Mouse (Mus musculus): ENCODE measurements around the gene Tspan5. TPM values are rescaled to one million over a fixed set of nuclear protein-coding genes. Genes with fewer than 3 reads are reported as not detected.
A peak's percentile ranks its signal among the peaks of the same experiment; 100 is the strongest.

The Tspan5 gene
- polyA plus RNA-seq, 1 experiment from 2014 or later: 60.2 TPM

GRCm38 (mm10) chr3:138876418-138876817 lies 134.4 kb downstream of the Tspan5 start:
- Histone ChIP-seq H3K9ac (no peak overlapping the region), H3K27ac (peak overlapping the region; percentile 27; the same call in 1 of the 2 replicates), H3K4me2 (no peak overlapping the region), H3K4me1 (peaks cover 18% of the 10 kb centered on the region), H3K36me3 (ENCODE audit: poor library complexity, severe bottlenecking) (peaks cover 25% of the 10 kb centered on the region; the same call in 1 of the 2 replicates), H3K27me3 (no peaks in the 10 kb centered on the region), H3K9me3 (replicated peaks) (no peaks in the 10 kb centered on the region), H3K4me3 (no peak overlapping the region)
- ATAC-seq: no peak
- WGBS: 86% methylated on average over 10 of the region's 10 CpGs

- Histone ChIP-seq H3K27ac (peak overlapping the region; percentile 27; the same call in 1 of the 2 replicates), H3K9me3 (replicated peaks) (no peaks in the 10 kb centered on the region), H3K4me2 (no peak overlapping the region), H3K4me1 (peaks cover 23% of the 10 kb centered on the region), H3K4me3 (no peak overlapping the region), H3K36me3 (ENCODE audit: poor library complexity, severe bottlenecking) (peaks cover 25% of the 10 kb centered on the region; the same call in 1 of the 2 replicates), H3K27me3 (no peaks in the 10 kb centered on the region), H3K9ac (no peak overlapping the region)
- ATAC-seq: no peak
- 83% methylated on average over 14 of the region's 14 CpGs for WGBS
These were observed 135.0 kb downstream of the Tspan5 start for GRCm38 (mm10) chr3:138876931-138877361.

- Histone ChIP-seq H3K4me1 (peaks cover 26% of the 10 kb centered on the region), H3K4me2 (no peak overlapping the region), H3K36me3 (ENCODE audit: poor library complexity, severe bottlenecking) (peaks cover 25% of the 10 kb centered on the region; the same call in 1 of the 2 replicates), H3K27ac (peak overlapping the region; percentile 11; the same call in 1 of the 2 replicates), H3K4me3 (no peak overlapping the region), H3K9me3 (replicated peaks) (no peaks in the 10 kb centered on the region), H3K27me3 (no peaks in the 10 kb centered on the region), H3K9ac (no peak overlapping the region)
- WGBS: 88% methylated on average over 4 of the region's 4 CpGs
- ATAC-seq: no peak
These were observed 135.7 kb downstream of the Tspan5 start for GRCm38 (mm10) chr3:138877741-138878140.

GRCm38 (mm10) chr3:138880999-138881724 lies 139.2 kb downstream of the Tspan5 start:
- WGBS: 84% methylated on average over 11 of the region's 11 CpGs
- no peak overlapping the region for H3K27ac ChIP-seq

GRCm38 (mm10) chr3:138881725-138882347 lies 139.8 kb downstream of the Tspan5 start:
- Histone ChIP-seq H3K9me3 (replicated peaks) (no peaks in the 10 kb centered on the region), H3K36me3 (ENCODE audit: poor library complexity, severe bottlenecking) (peaks cover 16% of the 10 kb centered on the region), H3K27me3 (no peaks in the 10 kb centered on the region), H3K27ac (no peak overlapping the region), H3K4me2 (no peak overlapping the region), H3K9ac (no peak overlapping the region), H3K4me3 (no peak overlapping the region), H3K4me1 (peaks cover 21% of the 10 kb centered on the region)
- peak; percentile 57 for ATAC-seq
- WGBS: 56% methylated on average over 6 of the region's 6 CpGs

More at GRCm38 (mm10) chr3:138880999-138881724, 139.2 kb downstream of the Tspan5 start:
- no peak; the same call in 1 of the 2 replicates for ATAC-seq
- H3K27me3 ChIP-seq: no peaks in the 10 kb centered on the region
- H3K9ac ChIP-seq: no peak overlapping the region
- H3K4me2 ChIP-seq: no peak overlapping the region
- no peak overlapping the region for H3K4me3 ChIP-seq
- peaks cover 16% of the 10 kb centered on the region; the same call in 1 of the 2 replicates for H3K36me3 ChIP-seq (ENCODE audit: poor library complexity, severe bottlenecking)
- H3K9me3 ChIP-seq (replicated peaks): no peaks in the 10 kb centered on the region
- peaks cover 26% of the 10 kb centered on the region for H3K4me1 ChIP-seq

- Histone ChIP-seq H3K4me1 (peaks cover 17% of the 10 kb centered on the region), H3K9ac (no peak overlapping the region), H3K4me2 (no peak overlapping the region), H3K27me3 (no peaks in the 10 kb centered on the region), H3K9me3 (replicated peaks) (no peaks in the 10 kb centered on the region), H3K27ac (no peak overlapping the region), H3K4me3 (no peak overlapping the region), H3K36me3 (ENCODE audit: poor library complexity, severe bottlenecking) (peaks cover 6% of the 10 kb centered on the region; the same call in 1 of the 2 replicates)
- no peak for ATAC-seq
- 88% methylated on average over 5 of the region's 5 CpGs for WGBS
These were observed 144.1 kb downstream of the Tspan5 start for GRCm38 (mm10) chr3:138886121-138886520.

- ATAC-seq: no peak
- Histone ChIP-seq H3K9me3 (replicated peaks) (no peaks in the 10 kb centered on the region), H3K27me3 (no peaks in the 10 kb centered on the region)
These were observed 147.2 kb downstream of the Tspan5 start for GRCm38 (mm10) chr3:138889214-138889613.

GRCm38 (mm10) chr3:138889769-138890295 lies 147.8 kb downstream of the Tspan5 start:
- Histone ChIP-seq H3K9ac (no peak overlapping the region), H3K36me3 (ENCODE audit: poor library complexity, severe bottlenecking) (peaks cover 4% of the 10 kb centered on the region; the same call in 1 of the 2 replicates), H3K4me1 (peaks cover 22% of the 10 kb centered on the region), H3K4me3 (no peak overlapping the region), H3K4me2 (no peak overlapping the region), H3K9me3 (replicated peaks) (no peaks in the 10 kb centered on the region), H3K27me3 (no peaks in the 10 kb centered on the region), H3K27ac (no peak overlapping the region)
- ATAC-seq: no peak
- 72% methylated on average over 10 of the region's 10 CpGs for WGBS

More at GRCm38 (mm10) chr3:138889214-138889613, 147.2 kb downstream of the Tspan5 start:
- 80% methylated on average over 4 of the region's 4 CpGs for WGBS
- H3K4me1 ChIP-seq: peaks cover 19% of the 10 kb centered on the region
- H3K36me3 ChIP-seq (ENCODE audit: poor library complexity, severe bottlenecking): peaks cover 6% of the 10 kb centered on the region; the same call in 1 of the 2 replicates
- H3K9ac ChIP-seq: no peak overlapping the region
- no peak overlapping the region for H3K4me3 ChIP-seq
- no peak overlapping the region for H3K4me2 ChIP-seq
- H3K27ac ChIP-seq: no peak overlapping the region

GRCm38 (mm10) chr3:138893520-138893919 lies 151.5 kb downstream of the Tspan5 start:
- 32% methylated on average over 5 of the region's 5 CpGs for WGBS
- no peaks in the 10 kb centered on the region for H3K27me3 ChIP-seq
- H3K4me1 ChIP-seq: peaks cover 22% of the 10 kb centered on the region

GRCm38 (mm10) chr3:138897500-138897899 lies 155.5 kb downstream of the Tspan5 start:
- no peak overlapping the region for H3K4me2 ChIP-seq
- H3K27me3 ChIP-seq: no peaks in the 10 kb centered on the region
- WGBS: 89% methylated on average over 11 of the region's 11 CpGs
- no peak overlapping the region for H3K27ac ChIP-seq
- no peaks in the 10 kb centered on the region for H3K9me3 ChIP-seq (replicated peaks)
- ATAC-seq: no peak
- no peak overlapping the region for H3K4me3 ChIP-seq
- no peak overlapping the region for H3K9ac ChIP-seq
- peaks cover 62% of the 10 kb centered on the region for H3K36me3 ChIP-seq (ENCODE audit: poor library complexity, severe bottlenecking)
- H3K4me1 ChIP-seq: peaks cover 16% of the 10 kb centered on the region

More at GRCm38 (mm10) chr3:138893520-138893919, 151.5 kb downstream of the Tspan5 start:
- Histone ChIP-seq H3K4me2 (no peak overlapping the region), H3K27ac (no peak overlapping the region), H3K4me3 (no peak overlapping the region), H3K9ac (no peak overlapping the region), H3K9me3 (replicated peaks) (no peaks in the 10 kb centered on the region), H3K36me3 (ENCODE audit: poor library complexity, severe bottlenecking) (peaks cover 27% of the 10 kb centered on the region)
- no peak for ATAC-seq

- 98% methylated on average over 8 of the region's 8 CpGs for WGBS
- H3K9me3 ChIP-seq (replicated peaks): no peaks in the 10 kb centered on the region
These were observed 156.1 kb downstream of the Tspan5 start for GRCm38 (mm10) chr3:138898055-138898454.

More at GRCm38 (mm10) chr3:138898055-138898454, 156.1 kb downstream of the Tspan5 start:
- Histone ChIP-seq H3K9ac (no peak overlapping the region), H3K27ac (no peak overlapping the region), H3K4me2 (no peak overlapping the region), H3K27me3 (no peaks in the 10 kb centered on the region), H3K4me3 (no peak overlapping the region), H3K4me1 (peaks cover 15% of the 10 kb centered on the region), H3K36me3 (ENCODE audit: poor library complexity, severe bottlenecking) (peaks cover 67% of the 10 kb centered on the region)
- ATAC-seq: no peak
